Mouse (Mus musculus) cerebellum, postnatal 4 days (tissue): ENCODE measurements around the gene Tbx1.
A peak's percentile ranks its signal among the peaks of the same experiment; 100 is the strongest.

Experiments used
- DNase-seq, 2 experiments: peaks; one replicate each; pipeline ENCODE4 v3.0.0; 2022; ENCODE audit warnings: low spot score in 2 of 2, mixed read lengths in 1 of 2

Gene Tbx1

GRCm38 (mm10) chr16:18622916-18623750, 32.7 kb upstream of the Tbx1 start:
- no peak for DNase-seq

GRCm38 (mm10) chr16:18622019-18622418, 31.5 kb upstream of the Tbx1 start, which contains the start of gene Gp1bb:
Gp1bb (minus strand) TSS chr16:18622403.
- DNase-seq: no peak

- no peak for DNase-seq
Measured at GRCm38 (mm10) chr16:18621362-18622001, 31.0 kb upstream of the Tbx1 start.

GRCm38 (mm10) chr16:18620601-18621361, 30.3 kb upstream of the Tbx1 start:
- DNase-seq: no peak

- DNase-seq: no peak
Measured at GRCm38 (mm10) chr16:18620201-18620600, 29.7 kb upstream of the Tbx1 start.

GRCm38 (mm10) chr16:18619110-18619509, 28.6 kb upstream of the Tbx1 start:
- no peak for DNase-seq

- no peak for DNase-seq
Measured at GRCm38 (mm10) chr16:18618297-18618696, 27.8 kb upstream of the Tbx1 start.

GRCm38 (mm10) chr16:18617370-18618065, 27.0 kb upstream of the Tbx1 start:
- peak; percentile 86 to 90 for DNase-seq

GRCm38 (mm10) chr16:18613301-18613700, 22.8 kb upstream of the Tbx1 start:
- no peak for DNase-seq

GRCm38 (mm10) chr16:18611752-18612151, 21.3 kb upstream of the Tbx1 start:
- DNase-seq: no peak

GRCm38 (mm10) chr16:18609099-18609498, 18.6 kb upstream of the Tbx1 start:
- no peak for DNase-seq

- no peak for DNase-seq
Measured at GRCm38 (mm10) chr16:18608226-18608625, 17.8 kb upstream of the Tbx1 start.

GRCm38 (mm10) chr16:18605705-18606104, 15.2 kb upstream of the Tbx1 start:
- no peak for DNase-seq

GRCm38 (mm10) chr16:18604267-18604701, 13.8 kb upstream of the Tbx1 start:
- no peak for DNase-seq

- no peak for DNase-seq
Measured at GRCm38 (mm10) chr16:18601447-18601846, 11.0 kb upstream of the Tbx1 start.

- no peak for DNase-seq
Measured at GRCm38 (mm10) chr16:18598006-18598405, 7.5 kb upstream of the Tbx1 start.

- no peak for DNase-seq
Measured at GRCm38 (mm10) chr16:18596255-18596654, 5.8 kb upstream of the Tbx1 start.

GRCm38 (mm10) chr16:18593930-18594329, 3.5 kb upstream of the Tbx1 start:
- no peak for DNase-seq

- DNase-seq: no peak
Measured at GRCm38 (mm10) chr16:18591047-18592018, 862 bp upstream of the Tbx1 start.

- no peak for DNase-seq
Measured at GRCm38 (mm10) chr16:18589080-18589621, 1.3 kb downstream of the Tbx1 start.
